Mouse (Mus musculus) v-Abl transformed pro-B cells (cell line): Measurements from ENCODE around the gene Tmbim6.

ENCODE experiments used
- in situ Hi-C, 2 experiments: fragments of 400-800 bp; cut with MboI; formaldehyde crosslinking; loops; one replicate each; pipeline ENCODE4 v1.15.1; 2025; ENCODE audit not compliant: unreplicated experiment in 2 of 2

Gene Tmbim6

DNA sequence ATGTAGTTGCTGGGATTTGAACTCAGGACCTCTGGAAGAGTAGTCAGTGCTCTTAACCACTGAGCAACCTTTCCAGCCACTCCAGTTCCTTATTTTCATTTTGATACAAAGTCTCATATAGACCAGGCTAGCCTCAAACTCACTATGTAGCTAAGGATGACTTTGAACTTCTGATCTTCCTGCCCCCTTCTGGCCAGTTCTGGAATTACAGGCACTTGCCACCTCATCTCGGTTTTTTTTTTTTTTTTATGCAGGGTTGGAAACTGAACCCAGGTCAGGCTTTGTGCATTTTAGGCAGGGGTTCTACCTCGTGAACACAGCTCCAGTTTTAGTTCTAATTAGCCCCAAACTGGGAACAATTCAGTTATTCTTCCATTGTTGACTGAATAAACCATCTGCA lies 23.1 kb downstream of the Tmbim6 start:
- in situ Hi-C loops = loop anchor here in 1 of 2 experiments (10.0 kb wide), 1 partner anchor 269 kb away; no protein-coding TSS in a partner anchor

- in situ Hi-C loops = loop anchor here in 1 of 2 experiments (10.0 kb wide), 1 partner anchor 268 kb away; no protein-coding TSS in a partner anchor
Observed at GRCm38 (mm10) chr15:99416348-99416882, 23.7 kb downstream of the Tmbim6 start.

GRCm38 (mm10) chr15:99416957-99417356 lies 24.3 kb downstream of the Tmbim6 start:
- in situ Hi-C loops = loop anchor here in 1 of 2 experiments (10.0 kb wide), 1 partner anchor 268 kb away; no protein-coding TSS in a partner anchor

- in situ Hi-C loops = loop anchor here in 1 of 2 experiments (10.0 kb wide), 1 partner anchor 267 kb away; no protein-coding TSS in a partner anchor
Observed at GRCm38 (mm10) chr15:99417692-99418271, 25.1 kb downstream of the Tmbim6 start.

DNA sequence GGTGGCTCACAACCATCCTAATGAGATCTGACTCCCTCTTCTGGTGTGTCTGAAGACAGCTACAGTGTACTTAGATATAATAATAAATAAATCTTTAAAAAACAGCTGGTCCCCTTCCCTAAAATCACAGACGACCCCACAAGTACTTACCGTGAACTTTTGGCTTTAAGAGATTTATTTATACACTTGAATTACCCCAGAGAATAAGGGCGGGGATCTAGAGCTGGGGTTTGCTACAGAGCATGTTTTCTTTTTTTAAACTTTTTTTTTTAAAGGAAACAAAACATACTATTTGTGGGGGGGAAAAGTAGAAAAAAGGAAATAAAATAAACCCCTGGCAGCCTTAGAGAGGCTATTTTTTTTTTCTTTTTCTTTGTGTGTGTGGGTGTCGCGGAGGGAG lies 27.4 kb downstream of the Tmbim6 start:
- in situ Hi-C loops = loop anchor here (5.0 kb wide), 1 partner anchor 47 kb away; no protein-coding TSS in a partner anchor

DNA sequence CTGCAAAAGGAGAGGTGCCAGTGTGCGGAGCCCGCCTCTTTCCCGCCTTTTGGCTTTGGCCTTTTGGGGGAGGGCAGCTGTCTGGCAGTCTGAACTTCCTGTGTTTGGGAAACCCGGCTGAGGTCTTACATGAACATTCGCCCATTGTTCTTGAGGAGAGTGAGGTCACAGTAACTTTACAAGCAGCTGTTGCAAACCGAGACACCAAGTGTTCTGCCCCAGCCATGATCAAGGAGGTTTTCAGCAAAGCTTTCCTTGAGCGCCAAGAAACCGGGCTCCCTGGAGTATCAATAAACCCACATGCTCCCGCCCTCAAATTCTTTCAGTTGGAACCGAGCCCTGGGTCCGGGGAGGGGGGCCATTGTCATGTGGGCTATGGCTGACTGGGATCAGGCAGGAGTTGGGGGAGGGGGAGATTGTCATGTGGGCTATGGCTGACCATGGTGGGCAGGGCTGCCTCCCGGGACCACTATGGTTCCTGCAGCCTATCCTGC lies 27.9 kb downstream of the Tmbim6 start:
- in situ Hi-C loops = loop anchor here (5.0 kb wide), 1 partner anchor 47 kb away; no protein-coding TSS in a partner anchor

DNA sequence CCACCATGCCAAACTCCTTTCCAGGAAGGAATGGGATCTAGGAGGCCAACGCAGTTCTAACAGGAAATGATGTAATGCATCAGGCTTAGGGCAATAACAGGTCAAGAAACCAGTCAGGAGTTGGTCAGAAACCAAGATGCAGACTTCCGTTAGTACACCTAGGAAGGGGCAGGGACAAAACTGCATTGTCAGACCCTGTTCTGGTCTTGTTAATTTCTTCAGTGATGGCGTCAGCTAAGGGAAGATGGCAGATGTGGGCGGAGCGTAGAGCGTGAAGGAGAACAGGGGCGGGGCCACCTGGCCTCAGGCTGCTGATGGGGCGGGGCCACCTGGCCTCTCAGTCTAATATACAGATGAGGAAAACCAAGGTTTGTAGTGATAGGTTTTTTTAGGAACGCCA lies 28.5 kb downstream of the Tmbim6 start:
- in situ Hi-C loops = loop anchor here (5.0 kb wide), 1 partner anchor 46 kb away; no protein-coding TSS in a partner anchor

- in situ Hi-C loops = loop anchor here (5.0 kb wide), 1 partner anchor 46 kb away; no protein-coding TSS in a partner anchor
Observed at GRCm38 (mm10) chr15:99421676-99422075, 29.0 kb downstream of the Tmbim6 start.

- in situ Hi-C loops = loop anchor here (5.0 kb wide), 1 partner anchor 45 kb away; no protein-coding TSS in a partner anchor
Observed at GRCm38 (mm10) chr15:99422551-99422950, 29.9 kb downstream of the Tmbim6 start.

- in situ Hi-C loops = loop anchor here (5.0 kb wide), 1 partner anchor 44 kb away; no protein-coding TSS in a partner anchor
Observed at GRCm38 (mm10) chr15:99423131-99423530, 30.4 kb downstream of the Tmbim6 start.

DNA sequence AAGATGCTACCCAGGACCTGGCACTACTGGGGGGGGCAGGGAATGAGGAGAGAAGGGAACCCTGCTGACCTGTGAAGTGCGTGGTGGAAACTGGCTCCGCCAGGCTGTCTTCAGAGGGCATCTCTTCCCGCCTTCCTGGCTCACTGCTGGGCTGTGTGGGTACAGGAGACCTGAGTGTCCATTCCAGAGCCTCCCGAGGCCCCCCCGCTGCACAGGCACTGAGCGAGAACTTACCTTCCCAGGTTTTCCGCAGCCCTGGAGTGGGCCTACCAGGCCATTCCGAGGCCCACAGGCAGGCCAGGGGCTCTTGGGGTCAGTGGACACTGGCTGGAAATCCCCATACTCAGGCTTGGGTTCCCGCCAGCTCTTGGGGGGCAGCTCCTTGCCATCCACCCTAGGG lies 31.2 kb downstream of the Tmbim6 start:
- in situ Hi-C loops = loop anchor here (5.0 kb wide), 1 partner anchor 43 kb away; no protein-coding TSS in a partner anchor

GRCm38 (mm10) chr15:99430394-99430793 lies 37.7 kb downstream of the Tmbim6 start:
- in situ Hi-C loops = no loop called here

- in situ Hi-C loops = no loop called here
Observed at GRCm38 (mm10) chr15:99431063-99431462, 38.4 kb downstream of the Tmbim6 start.

- in situ Hi-C loops = no loop called here
Observed at GRCm38 (mm10) chr15:99431504-99431903, 38.8 kb downstream of the Tmbim6 start.

GRCm38 (mm10) chr15:99431967-99432366 lies 39.3 kb downstream of the Tmbim6 start:
- in situ Hi-C loops = no loop called here

DNA sequence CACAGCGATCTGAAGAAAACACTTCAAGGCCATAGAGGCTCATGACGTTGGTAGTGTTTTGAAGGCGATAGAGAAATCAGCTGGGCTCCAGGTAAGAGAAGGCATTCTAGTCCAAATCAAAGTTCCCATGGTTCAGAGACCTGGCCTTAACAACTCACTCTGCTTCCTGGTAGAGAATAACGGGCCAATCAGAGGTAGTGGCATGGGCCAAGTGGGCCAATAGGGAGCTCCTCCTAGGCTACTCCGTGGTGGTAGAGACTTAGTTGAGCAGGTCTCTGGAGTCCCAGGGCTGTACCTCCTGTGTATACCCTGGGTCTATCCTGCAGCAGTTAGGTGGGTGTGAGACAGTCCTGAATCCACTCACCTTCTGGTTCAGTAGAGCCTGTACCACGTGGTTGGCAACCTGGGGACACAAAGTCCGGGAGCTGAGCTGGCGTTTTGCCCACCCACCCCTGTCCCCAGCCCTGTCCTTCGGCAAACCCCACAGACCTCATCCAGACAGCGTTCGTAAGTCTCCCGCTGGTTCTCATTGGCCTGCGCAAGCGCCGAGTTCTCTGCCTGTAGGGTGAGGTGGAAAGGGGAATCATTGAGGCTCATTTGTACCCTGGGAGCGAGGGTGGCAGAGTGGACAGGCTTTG lies 40.5 kb downstream of the Tmbim6 start:
- in situ Hi-C loops = no loop called here

DNA sequence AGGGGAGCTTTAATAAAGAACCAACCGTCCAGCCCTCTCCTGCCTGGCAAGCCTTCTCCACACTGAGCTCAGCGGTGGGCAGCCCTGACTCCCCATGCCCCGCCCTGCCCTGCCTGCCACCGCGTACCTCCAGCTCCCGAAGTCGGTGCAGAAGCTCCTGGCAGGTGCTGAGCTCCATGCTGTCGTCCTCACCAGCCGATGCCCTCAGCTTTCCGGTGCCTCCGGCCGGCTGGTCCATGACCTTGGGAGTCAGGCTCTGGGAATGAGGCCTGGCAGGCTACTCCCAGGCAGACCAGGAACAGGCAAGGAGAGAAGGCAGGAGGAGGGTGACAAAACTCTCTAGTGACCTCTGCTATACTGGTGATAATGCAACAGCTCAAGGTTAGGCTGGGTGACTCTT lies 41.2 kb downstream of the Tmbim6 start:
- in situ Hi-C loops = no loop called here

DNA sequence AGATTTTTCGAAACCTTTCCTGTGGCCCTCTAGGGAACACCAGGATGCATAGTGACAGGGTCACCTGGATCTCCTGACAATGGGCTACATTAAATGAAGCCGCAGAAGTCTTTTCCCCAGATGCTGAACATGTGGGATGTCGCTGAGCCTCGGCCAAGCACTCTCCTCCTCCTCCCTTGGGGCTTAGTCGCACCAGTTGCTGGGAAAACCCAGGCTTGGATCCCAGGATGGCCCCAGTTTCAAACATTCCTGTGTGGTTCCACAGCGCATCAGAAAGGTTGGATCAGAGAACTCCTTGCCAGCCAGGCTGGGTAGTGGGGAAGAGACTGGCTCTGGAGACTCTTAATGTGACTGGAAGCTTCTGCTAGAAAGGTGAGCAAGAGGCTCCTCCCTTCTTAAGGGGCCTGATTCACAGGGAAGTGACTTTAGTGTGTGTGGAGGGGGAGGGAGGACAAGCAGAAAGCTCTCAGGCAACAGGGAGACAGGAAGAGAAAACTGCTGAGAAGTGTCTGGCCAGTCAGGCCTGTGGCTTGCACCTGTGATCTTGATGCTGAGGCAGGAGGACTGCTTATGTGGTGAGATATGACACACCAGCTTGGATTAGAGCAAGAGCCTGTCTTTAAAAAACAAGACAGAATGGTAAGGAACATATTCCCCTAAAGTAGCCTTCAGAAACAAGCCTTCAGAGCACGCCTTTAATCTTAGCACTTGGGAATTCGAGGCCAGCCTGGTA lies 46.5 kb downstream of the Tmbim6 start:
- in situ Hi-C loops = no loop called here

DNA sequence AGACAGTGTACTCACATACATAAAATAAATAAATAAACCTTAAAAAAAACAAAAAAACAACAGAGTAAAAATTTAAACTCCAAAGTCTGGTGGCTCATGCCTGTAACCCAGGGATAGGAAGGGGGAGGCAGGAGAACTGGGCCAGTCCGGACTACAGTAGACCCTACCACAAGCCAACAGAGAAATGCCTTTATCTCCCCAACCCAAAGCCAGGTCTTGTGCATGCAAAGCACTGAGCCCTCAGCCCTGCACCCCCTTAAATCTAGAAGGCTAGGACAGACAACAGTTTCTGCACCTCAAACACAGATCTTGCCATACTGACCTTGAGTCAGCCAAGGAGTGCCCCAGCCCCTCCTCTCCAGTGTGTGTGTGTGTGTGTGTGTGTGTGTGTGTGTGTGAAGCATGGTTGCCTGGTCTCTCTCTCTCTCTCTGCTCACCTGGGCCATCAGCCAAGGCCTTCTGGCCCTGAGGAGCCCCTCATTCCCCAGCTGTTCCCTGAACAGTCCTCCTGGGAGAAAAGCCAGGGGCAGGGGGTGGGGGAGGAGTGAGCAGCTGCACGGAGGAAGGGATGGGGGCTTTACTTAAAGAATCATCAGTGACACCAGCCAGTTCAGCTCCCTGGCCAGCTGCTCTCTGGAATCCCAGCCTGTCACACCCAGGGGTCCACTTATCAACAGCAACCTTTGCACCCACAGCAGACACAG lies 47.6 kb downstream of the Tmbim6 start:
- in situ Hi-C loops = no loop called here
